Comparison of ENCODE assay signal across 7 mouse cellular contexts in the genomic region with DNA sequence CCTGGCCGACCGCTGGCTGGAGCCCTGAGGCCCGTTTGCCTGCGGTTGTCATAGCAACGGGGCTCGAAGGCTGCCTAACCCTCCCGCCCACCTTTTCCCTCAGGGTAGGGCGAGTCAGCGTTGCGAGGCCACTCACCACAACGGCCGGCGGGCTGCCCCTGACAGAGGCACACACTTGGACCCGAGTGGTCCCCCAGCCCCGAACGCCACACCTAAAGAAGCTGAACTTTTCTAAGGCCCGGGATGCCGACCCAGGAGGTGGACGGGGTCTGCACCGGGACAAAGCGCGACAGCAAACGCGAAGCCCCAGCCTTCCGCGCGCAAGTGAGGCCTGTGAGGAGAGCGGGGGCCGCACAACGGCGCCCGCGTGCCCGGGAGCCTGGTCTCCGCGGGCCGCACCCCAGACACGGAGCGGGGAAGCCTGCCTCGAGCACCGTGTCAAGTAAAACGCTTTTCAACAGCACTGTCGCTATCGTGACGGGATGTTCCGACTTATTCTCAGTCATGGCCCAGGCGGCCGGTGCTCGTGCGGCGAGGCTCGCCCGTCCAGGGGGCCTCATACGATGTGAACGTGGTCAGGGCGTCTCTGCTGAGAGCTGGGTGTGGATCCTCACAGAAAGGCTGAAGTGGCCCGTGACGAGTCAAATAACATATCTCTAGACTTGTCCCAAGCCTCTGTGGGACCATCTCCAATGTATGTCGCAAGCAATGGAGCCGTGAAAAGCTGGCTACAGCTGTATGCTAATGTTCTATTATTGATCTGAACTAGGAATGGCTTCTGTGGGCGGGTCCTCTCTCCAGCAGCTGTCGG. TPM values are rescaled to one million over a fixed set of nuclear protein-coding genes. Genes with fewer than 3 reads are reported as not detected.
DNase-seq lines count a peak whose midpoint lies in the region; ATAC-seq and TF ChIP-seq lines count a peak whose summit lies in the region.

A gene (minus strand): TSS at position 301 of the 811 bp plus-strand sequence.

- no peaks in the 10 kb centered on the region for H3K27me3 ChIP-seq in hindbrain, embryonic 13.5 days
- peaks cover 8% of the 10 kb centered on the region for H3K27me3 ChIP-seq in limb, embryonic 15.5 days
- H3K27me3 ChIP-seq in midbrain, embryonic 14.5 days (ENCODE audit: control insufficient read depth, insufficient read depth, low read length) = no peaks in the 10 kb centered on the region
- no peaks in the 10 kb centered on the region for H3K27me3 ChIP-seq in testis, adult 2 months (ENCODE audit: control insufficient read depth, insufficient read depth, low read length)

- peak; percentile 90 for ATAC-seq in hindbrain, embryonic 13.5 days (ENCODE audit: low FRiP score)
- peak; percentile 71 for ATAC-seq in limb, embryonic 15.5 days (ENCODE audit: insufficient number of reproducible peaks, low FRiP score, low TSS enrichment, low read depth)
- peak; percentile 86 for ATAC-seq in midbrain, embryonic 14.5 days (ENCODE audit: low FRiP score, low TSS enrichment)

- no peak for TF ChIP-seq CTCF in gastrocnemius, adult 2 months (IDR thresholded peaks at IDR 0.05)
- TF ChIP-seq CTCF in testis, adult 2 months (IDR thresholded peaks at IDR 0.05; ENCODE audit: control insufficient read depth, insufficient read depth, insufficient replicate concordance, low read depth, low read length) = no peak

- peak within 1 kb of the TSS; percentile 85 for H3K4me2 ChIP-seq in hindbrain, embryonic 13.5 days
- H3K4me2 ChIP-seq in limb, embryonic 15.5 days = peak within 1 kb of the TSS; percentile 93
- H3K4me2 ChIP-seq in midbrain, embryonic 14.5 days (ENCODE audit: low read length) = peak within 1 kb of the TSS; percentile 88

- H3K4me3 ChIP-seq in gastrocnemius, adult 2 months = peak within 1 kb of the TSS; percentile 75
- peak within 1 kb of the TSS; percentile 51 for H3K4me3 ChIP-seq in hindbrain, embryonic 13.5 days
- peak within 1 kb of the TSS; percentile 50 for H3K4me3 ChIP-seq in limb, embryonic 15.5 days
- H3K4me3 ChIP-seq in midbrain, embryonic 14.5 days (replicated peaks; ENCODE audit: low read depth, low read length) = peak within 1 kb of the TSS; percentile 51
- H3K4me3 ChIP-seq in testis, adult 2 months (ENCODE audit: control insufficient read depth, low read depth, low read length) = peak within 1 kb of the TSS; percentile 97

- H3K36me3 ChIP-seq in hindbrain, embryonic 13.5 days = no peaks in the 10 kb centered on the region
- H3K36me3 ChIP-seq in limb, embryonic 15.5 days = no peaks in the 10 kb centered on the region
- H3K36me3 ChIP-seq in midbrain, embryonic 14.5 days (ENCODE audit: control insufficient read depth, insufficient read depth, low read length) = no peaks in the 10 kb centered on the region
- peaks cover 2% of the 10 kb centered on the region for H3K36me3 ChIP-seq in testis, adult 2 months (ENCODE audit: control insufficient read depth, insufficient read depth, low read length)

- TF ChIP-seq POLR2A in testis, adult 2 months (IDR thresholded peaks at IDR 0.05; ENCODE audit: control insufficient read depth, low read depth, low read length) = peak; percentile 70

- intact Hi-C loops in gastrocnemius, adult 2 months (cut with DNase I) = no loop called here

- peak within 1 kb of the TSS; percentile 65 for H3K27ac ChIP-seq in gastrocnemius, adult 2 months
- peak within 1 kb of the TSS; percentile 81 for H3K27ac ChIP-seq in hindbrain, embryonic 13.5 days
- peak within 1 kb of the TSS; percentile 43; the same call in 1 of the 2 replicates for H3K27ac ChIP-seq in limb, embryonic 15.5 days
- H3K27ac ChIP-seq in midbrain, embryonic 14.5 days (replicated peaks; ENCODE audit: low read depth, low read length) = peak within 1 kb of the TSS; percentile 87
- H3K27ac ChIP-seq in testis, adult 2 months (ENCODE audit: control insufficient read depth, insufficient read depth, low read depth, low read length) = peak within 1 kb of the TSS; percentile 96

- under 1% methylated on average over 62 of the region's 62 CpGs for WGBS in hindbrain, embryonic 13.5 days
- WGBS in limb, embryonic 15.5 days = 1% methylated on average over 62 of the region's 62 CpGs
- WGBS in midbrain, embryonic 14.5 days = under 1% methylated on average over 62 of the region's 62 CpGs

- peaks cover 34% of the 10 kb centered on the region for H3K4me1 ChIP-seq in hindbrain, embryonic 13.5 days (replicated peaks)
- H3K4me1 ChIP-seq in limb, embryonic 15.5 days = peaks cover 15% of the 10 kb centered on the region
- H3K4me1 ChIP-seq in midbrain, embryonic 14.5 days (ENCODE audit: control insufficient read depth, insufficient read depth, low read length) = peaks cover 28% of the 10 kb centered on the region
- H3K4me1 ChIP-seq in testis, adult 2 months (ENCODE audit: control insufficient read depth, insufficient read depth, low read length) = peaks cover 2% of the 10 kb centered on the region

- no peaks in the 10 kb centered on the region for H3K9me3 ChIP-seq in hindbrain, embryonic 13.5 days
- no peaks in the 10 kb centered on the region for H3K9me3 ChIP-seq in limb, embryonic 15.5 days
- H3K9me3 ChIP-seq in midbrain, embryonic 14.5 days (ENCODE audit: control insufficient read depth, low read length) = no peaks in the 10 kb centered on the region

- DNase-seq in Muller cell, postnatal 12 days (ENCODE audit: inconsistent ontology term) = peak; percentile 62
- peak; percentile 50 for DNase-seq in brain, adult 2 months (ENCODE audit: low read depth, low spot score)
- peak; percentile 69 for DNase-seq in gastrocnemius, adult 2 months
- peak; percentile 87 for DNase-seq in midbrain, embryonic 14.5 days

- H3K9ac ChIP-seq in hindbrain, embryonic 13.5 days = peak within 1 kb of the TSS; percentile 78
- H3K9ac ChIP-seq in limb, embryonic 15.5 days = peak within 1 kb of the TSS; percentile 48
- H3K9ac ChIP-seq in midbrain, embryonic 14.5 days (replicated peaks; ENCODE audit: low read length) = peak within 1 kb of the TSS; percentile 73

RNA-seq across cellular contexts. Expression of the gene that starts here (rescaled TPM):
- total RNA-seq in gastrocnemius, adult 2 months (2021) = under 1 TPM; 0.17 to 0.51 TPM
- polyA plus RNA-seq in hindbrain, embryonic 13.5 days (2015; fragmentation: Nextera tagmentation; extraction: Ambion mirVana) = 5.6 and 9.4 TPM in 2 replicates
- 0.88 and 1.2 TPM in 2 replicates for polyA plus RNA-seq in limb, embryonic 15.5 days (2015; fragmentation: Nextera tagmentation; extraction: Ambion mirVana)
- 8.3 and 8.5 TPM in 2 replicates for polyA plus RNA-seq in midbrain, embryonic 14.5 days (2014; fragmentation: Nextera tagmentation; extraction: Ambion mirVana)
- polyA plus RNA-seq in testis, adult 2 months (2012; rRNA removed) = 132 and 137 TPM in 2 replicates

Comparison
In these comparisons a context has a peak if more than half of its experiments do, and no peak if none do; other contexts are left out.
1. Peak in every context shown above with its lines: DNase-seq, ATAC-seq, H3K4me3 ChIP-seq and H3K27ac ChIP-seq.
2. RNA of the gene that starts here (polyA plus RNA-seq): 132 to 137 TPM in testis, adult 2 months; 8.3 to 8.5 TPM in midbrain, embryonic 14.5 days, 5.6 to 9.4 TPM in hindbrain, embryonic 13.5 days and 0.88 to 1.2 TPM in limb, embryonic 15.5 days; every median in the first group is over 10 times any median in the second.
3. Peak in DNase-seq, H3K4me3 ChIP-seq and H3K27ac ChIP-seq in gastrocnemius, adult 2 months; RNA of the gene not detected or under 1 TPM.
4. H3K27ac ChIP-seq: peak in every context shown above with its lines; median percentile 96 in testis, adult 2 months; 87 in midbrain, embryonic 14.5 days; 81 in hindbrain, embryonic 13.5 days; 65 in gastrocnemius, adult 2 months; 43 in limb, embryonic 15.5 days.